Mouse (Mus musculus): Measurements from ENCODE around the gene Cd164.

DNA sequence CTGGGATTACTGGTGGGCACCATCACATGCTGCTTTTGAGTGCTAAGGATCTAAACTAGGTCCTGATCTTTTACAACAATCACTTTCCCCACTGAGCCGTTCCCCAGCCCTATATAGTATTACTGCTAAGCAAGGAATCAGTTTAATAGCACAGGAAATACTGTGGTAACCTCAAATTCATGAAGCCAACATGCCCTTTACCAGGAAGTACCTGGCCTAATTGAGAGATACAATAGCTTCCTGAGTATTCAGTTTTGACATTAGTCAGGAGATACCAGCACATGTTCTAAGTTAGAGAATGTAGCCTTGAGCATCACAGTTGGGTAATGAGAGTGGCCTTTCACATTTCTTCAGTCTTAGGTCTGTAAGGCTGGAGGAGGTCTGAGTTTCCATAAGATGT lies 17.5 kb downstream of the Cd164 start:
- TF ChIP-seq GATA1 (IDR thresholded peaks at IDR 0.05; ENCODE audit: low read length) (no peak), TAL1 (IDR thresholded peaks at IDR 0.05; ENCODE audit: low read length) (no peak)

All from erythroblast, embryonic 14.5 days (primary cell).